Mouse (Mus musculus) heart, postnatal 36 days (tissue): ENCODE measurements around the gene Olfr819. TPM values are rescaled to one million over a fixed set of nuclear protein-coding genes. Genes with fewer than 3 reads are reported as not detected.
"Not testable (repeated sequence)": the region's sequence is repeated elsewhere in the genome, so short reads cannot be mapped to it uniquely, and the experiment has no call there.

ENCODE experiments used
- DNase-seq, 2 experiments: peaks; one replicate each; pipeline ENCODE4 v3.0.0; 2021 to 2022
- intact Hi-C: fragments of 180-260 bp; cut with DNase I; formaldehyde crosslinking; loops from one replicate; pipeline ENCODE4 v1.15.1; 2025
- total RNA-seq, 2 experiments: library from RNA; stranded (reverse); gene quantifications; 2 replicates each; pipeline ENCODE4 v1.2.3; 2021

The Olfr819 gene
- total RNA-seq = not detected

GRCm38 (mm10) chr10:129967166-129967565 lies at the start of gene Olfr819:
TSS of gene Olfr819 (minus strand) at chr10:129967266.
- DNase-seq, intact Hi-C loops: not testable (repeated sequence)

DNA sequence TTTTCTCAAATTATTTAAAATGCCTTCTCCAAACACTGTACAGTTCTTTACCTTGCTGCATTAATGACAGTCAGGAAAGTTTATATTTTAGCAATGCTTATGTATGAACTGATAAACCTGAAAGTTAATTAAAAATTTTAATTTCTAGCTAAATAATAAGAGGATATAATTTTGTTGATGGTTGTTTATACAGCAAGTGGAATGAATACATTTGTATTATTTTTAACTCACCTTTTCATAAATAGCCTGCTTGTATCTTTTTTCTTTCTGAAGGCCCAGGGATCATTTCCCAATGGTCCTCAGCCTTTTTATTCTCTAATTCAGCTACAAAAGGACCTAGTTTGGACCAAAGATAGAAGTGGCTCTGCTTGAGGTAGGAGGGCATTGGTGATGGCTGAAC lies 45.3 kb upstream of the Olfr819 start, which contains the start of gene Olfr820:
TSS of gene Olfr820 (plus strand) at position 301 of the 400 bp plus-strand sequence.
- intact Hi-C loops = no loop called here
- no peak for DNase-seq

GRCm38 (mm10) chr10:130005366-130005765 lies 38.3 kb upstream of the Olfr819 start:
- intact Hi-C loops, DNase-seq: not testable (repeated sequence)

DNA sequence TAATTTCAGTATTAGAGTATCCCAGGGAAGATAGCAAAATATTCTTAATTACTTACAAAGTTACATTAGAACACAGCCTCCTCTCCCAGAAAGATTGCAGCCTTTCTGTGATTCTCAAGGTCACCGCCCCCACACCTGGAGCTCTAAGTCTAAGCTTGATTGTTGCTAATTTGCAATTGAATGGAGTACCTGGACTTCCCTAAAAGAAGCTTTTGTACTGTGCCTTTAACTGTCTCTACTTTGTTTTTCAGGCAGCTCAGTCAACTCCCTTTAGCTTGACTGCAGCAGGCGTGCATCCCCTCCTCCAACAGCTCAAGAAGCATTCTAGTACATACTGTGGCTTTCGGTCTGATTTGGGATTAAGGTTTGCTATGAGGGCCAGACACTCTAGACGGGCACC lies 37.0 kb upstream of the Olfr819 start:
- intact Hi-C loops, DNase-seq: not testable (repeated sequence)

- intact Hi-C loops, DNase-seq: not testable (repeated sequence)
Measured at GRCm38 (mm10) chr10:129984962-129985361, 17.9 kb upstream of the Olfr819 start, which contains the start of gene Gm10310. TSS of gene Gm10310 (minus strand) at chr10:129985062.

DNA sequence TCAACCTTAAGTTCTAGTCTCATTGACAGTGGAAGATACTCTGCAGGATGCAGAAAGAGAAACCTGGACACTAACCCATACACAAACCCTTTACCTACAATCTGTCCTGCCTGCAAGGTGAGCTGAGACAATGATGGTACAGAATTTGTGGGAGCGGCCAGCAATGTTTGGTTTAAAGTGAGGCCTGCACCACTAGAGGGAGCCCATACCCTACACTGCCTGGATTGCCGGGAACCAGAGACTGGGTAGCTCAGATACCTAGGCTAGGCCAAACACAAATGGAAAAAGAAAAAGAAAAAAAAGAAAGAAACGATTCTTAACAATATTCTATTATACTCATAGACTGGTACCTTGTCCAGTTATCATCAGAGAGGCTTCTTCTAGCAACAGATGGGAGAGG lies 14.8 kb upstream of the Olfr819 start:
- intact Hi-C loops, DNase-seq: not testable (repeated sequence)

GRCm38 (mm10) chr10:129976040-129976439 lies 9.0 kb upstream of the Olfr819 start, which contains the start of gene Olfr247:
TSS of gene Olfr247 (minus strand) at chr10:129976140.
- intact Hi-C loops, DNase-seq: not testable (repeated sequence)

DNA sequence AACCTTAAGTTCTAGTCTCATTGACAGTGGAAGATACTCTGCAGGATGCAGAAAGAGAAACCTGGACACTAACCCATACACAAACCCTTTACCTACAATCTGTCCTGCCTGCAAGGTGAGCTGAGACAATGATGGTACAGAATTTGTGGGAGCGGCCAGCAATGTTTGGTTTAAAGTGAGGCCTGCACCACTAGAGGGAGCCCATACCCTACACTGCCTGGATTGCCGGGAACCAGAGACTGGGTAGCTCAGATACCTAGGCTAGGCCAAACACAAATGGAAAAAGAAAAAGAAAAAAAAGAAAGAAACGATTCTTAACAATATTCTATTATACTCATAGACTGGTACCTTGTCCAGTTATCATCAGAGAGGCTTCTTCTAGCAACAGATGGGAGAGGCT lies 5.9 kb upstream of the Olfr819 start:
- intact Hi-C loops, DNase-seq: not testable (repeated sequence)

DNA sequence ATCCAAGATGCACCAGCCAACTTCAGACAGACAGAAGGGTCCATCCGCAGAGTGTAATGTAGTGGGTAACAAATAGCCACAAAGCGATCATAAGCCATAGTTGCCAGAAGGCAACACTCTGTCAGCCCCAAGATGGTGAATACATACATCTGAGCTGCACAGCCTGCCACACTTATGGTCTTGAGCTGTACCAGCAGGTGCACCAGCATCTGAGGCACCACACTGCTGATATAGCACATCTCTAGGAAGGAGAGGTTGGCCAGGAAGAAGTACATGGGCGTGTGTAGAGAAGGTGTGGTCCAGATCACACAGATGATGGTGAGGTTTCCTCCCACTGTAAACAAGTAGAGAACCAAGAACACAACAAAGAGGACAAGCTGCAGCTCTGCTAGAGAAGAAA lies 834 bp downstream of the Olfr819 start:
- intact Hi-C loops, DNase-seq: not testable (repeated sequence)

- DNase-seq = no peak
- intact Hi-C loops = no loop called here
Measured at GRCm38 (mm10) chr10:129949000-129949399, 18.1 kb downstream of the Olfr819 start, which contains the start of gene Olfr818. TSS of gene Olfr818 (minus strand) at chr10:129949100.

DNA sequence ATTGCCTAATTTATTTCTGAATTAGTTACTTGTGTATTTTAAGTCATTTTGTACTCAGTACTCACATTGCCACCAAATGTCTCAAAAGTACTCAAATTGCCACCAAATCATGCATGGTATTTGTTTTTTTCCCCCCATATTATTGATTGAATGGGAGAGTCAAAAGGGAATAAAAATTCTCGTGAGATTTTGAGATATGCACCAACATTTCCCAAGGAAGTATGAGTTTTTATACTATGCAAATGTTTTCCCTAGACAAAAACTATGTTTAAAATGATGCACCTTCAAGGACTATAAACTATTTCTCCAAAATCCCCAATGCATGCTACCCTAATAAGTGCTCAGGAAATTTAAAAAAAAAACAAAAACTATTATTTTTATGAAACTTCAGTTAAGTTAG lies 51.6 kb downstream of the Olfr819 start, which contains the start of gene Olfr816:
TSS of gene Olfr816 (minus strand) at position 101 of the 400 bp plus-strand sequence.
- no peak for DNase-seq
- intact Hi-C loops = no loop called here

Other genes with a start within 250 kb of the Olfr819 start
- not detected for gene Olfr805, start 237.9 kb downstream of the Olfr819 start, total RNA-seq
- gene Olfr806, start 225.3 kb downstream of the Olfr819 start, total RNA-seq = not detected
- gene Olfr807, start 209.5 kb downstream of the Olfr819 start, total RNA-seq = not detected
- not detected for gene Olfr808, start 201.8 kb downstream of the Olfr819 start, total RNA-seq
- not detected for gene Olfr809, start 192.6 kb downstream of the Olfr819 start, total RNA-seq
- gene Olfr810, start 172.3 kb downstream of the Olfr819 start, total RNA-seq = not detected
- gene Olfr811, start 162.9 kb downstream of the Olfr819 start, total RNA-seq = not detected
- gene Olfr812, start 121.2 kb downstream of the Olfr819 start, total RNA-seq = not detected
- gene Olfr813, start 111.9 kb downstream of the Olfr819 start, total RNA-seq = not detected
- gene Olfr814, start 87.4 kb downstream of the Olfr819 start, total RNA-seq = not detected
- gene Olfr815, start 61.4 kb downstream of the Olfr819 start, total RNA-seq = not detected
- not detected for gene Olfr816, start 51.7 kb downstream of the Olfr819 start, total RNA-seq
- not detected for gene Olfr818, start 18.2 kb downstream of the Olfr819 start, total RNA-seq
- gene Olfr247, start 8.9 kb upstream of the Olfr819 start, total RNA-seq = not detected
- not detected for gene Gm10310, start 17.8 kb upstream of the Olfr819 start, total RNA-seq
- gene Olfr820, start 45.4 kb upstream of the Olfr819 start, total RNA-seq = not detected
- not detected for gene Olfr821, start 63.1 kb upstream of the Olfr819 start, total RNA-seq
- not detected for gene Olfr822, start 103.9 kb upstream of the Olfr819 start, total RNA-seq
- not detected for gene Olfr823, start 148.1 kb upstream of the Olfr819 start, total RNA-seq
- gene Olfr824, start 162.7 kb upstream of the Olfr819 start, total RNA-seq = not detected
- gene Olfr825, start 199.5 kb upstream of the Olfr819 start, total RNA-seq = not detected
- gene Olfr826, start 216.9 kb upstream of the Olfr819 start, total RNA-seq = not detected
- gene Olfr827, start 247.1 kb upstream of the Olfr819 start, total RNA-seq = not detected